Comparison of ENCODE assay signal across 16 mouse cellular contexts in the genomic region with DNA sequence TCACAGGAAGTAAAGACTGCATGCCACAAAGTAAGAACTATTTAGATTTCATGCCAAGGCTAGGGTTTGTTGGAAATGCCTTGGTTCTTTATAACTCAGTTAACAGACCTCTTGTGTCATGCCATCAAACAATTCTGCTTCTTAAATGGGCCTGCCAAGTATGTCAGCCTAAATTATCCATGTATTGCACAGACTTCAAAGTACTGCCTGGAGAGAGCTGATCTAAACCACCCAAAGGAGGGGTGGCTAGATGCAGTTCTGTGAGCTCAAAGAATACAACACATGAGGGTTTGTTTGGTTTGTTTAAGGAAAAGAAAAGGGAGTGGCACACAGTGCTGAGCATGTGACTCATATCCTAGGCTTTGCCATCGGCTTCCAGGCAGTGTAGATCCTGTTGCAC. TPM values are rescaled to one million over a fixed set of nuclear protein-coding genes. Genes with fewer than 3 reads are reported as not detected.
A peak's percentile ranks its signal among the peaks of the same experiment; 100 is the strongest.
DNase-seq lines count a peak whose midpoint lies in the region; ATAC-seq lines count a peak whose summit lies in the region.
"Had no signal": no experiment of that assay in that cellular context is flagged by ENCODE, and none has a peak within 500 bp of the region (broad histone marks: within the 10 kb centered on the region; RNA-seq: fewer than 3 reads in every experiment).

No protein-coding gene starts in this region.

- H3K9ac ChIP-seq in forebrain, embryonic 11.5 days (ENCODE audit: low read length): no peak overlapping the region
- H3K9ac ChIP-seq in embryonic facial prominence, embryonic 14.5 days (ENCODE audit: low read depth, low read length): no peak overlapping the region
- no peak overlapping the region for H3K9ac ChIP-seq in intestine, embryonic 16.5 days (ENCODE audit: low read depth, low read length)
- H3K9ac ChIP-seq: heart, embryonic 12.5 days; liver, embryonic 12.5 days had no signal

- H3K4me1 ChIP-seq in forebrain, embryonic 11.5 days (replicated peaks; ENCODE audit: control insufficient read depth, insufficient read depth, low read length): no peaks in the 10 kb centered on the region
- H3K4me1 ChIP-seq in forebrain, embryonic 10.5 days: no peaks in the 10 kb centered on the region
- H3K4me1 ChIP-seq in embryonic facial prominence, embryonic 14.5 days (ENCODE audit: control insufficient read depth, insufficient read depth, low read length): peaks cover 11% of the 10 kb centered on the region
- H3K4me1 ChIP-seq in intestine, embryonic 16.5 days (ENCODE audit: control insufficient read depth, insufficient read depth, low read length): no peaks in the 10 kb centered on the region
- H3K4me1 ChIP-seq: liver, embryonic 12.5 days had no signal

- 64% methylated on average over 1 of the region's 1 CpGs for WGBS in forebrain, embryonic 11.5 days
- 91% methylated on average over 1 of the region's 1 CpGs for WGBS in forebrain, embryonic 10.5 days
- 40% methylated on average over 1 of the region's 1 CpGs for WGBS in embryonic facial prominence, embryonic 14.5 days
- 52% methylated on average over 1 of the region's 1 CpGs for WGBS in intestine, embryonic 16.5 days

- DNase-seq in forebrain, embryonic 11.5 days (ENCODE audit: low spot score): no peak
- DNase-seq in forebrain, embryonic 10.5 days (ENCODE audit: extremely low spot score, low spot score): no peak
- DNase-seq in 3T3-L1 (ENCODE audit: low read depth, low spot score): peak; percentile 76
- peak; percentile 81 for DNase-seq in embryonic facial prominence, embryonic 14.5 days (ENCODE audit: low spot score)
- DNase-seq in T-cell, adult 2 months (ENCODE audit: low spot score): no peak
- DNase-seq in adrenal gland, adult (ENCODE audit: inconsistent age in 2 of 2, low spot score in 1 of 2): no peak
- DNase-seq: B cell, adult 2 months; cerebellum, postnatal 10 days; gastrocnemius, postnatal 10 days; kidney, adult 8-10 months had no signal

- ATAC-seq in forebrain, embryonic 11.5 days (replicated peaks; ENCODE audit: low FRiP score): peak; percentile 60; the same call in 1 of the 2 replicates
- ATAC-seq in embryonic facial prominence, embryonic 14.5 days (ENCODE audit: low read depth): peak; percentile 82
- ATAC-seq in intestine, embryonic 16.5 days: peak; percentile 52; the same call in 1 of the 2 replicates
- ATAC-seq in megakaryocyte-erythroid progenitor cell, adult 5-6 weeks (replicated peaks; ENCODE audit: low FRiP score, low TSS enrichment, poor library complexity, severe bottlenecking): no peak
- ATAC-seq: liver, embryonic 12.5 days had no signal

- H3K4me2 ChIP-seq in forebrain, embryonic 11.5 days (ENCODE audit: low read depth, low read length, severe bottlenecking): no peak overlapping the region
- no peak overlapping the region for H3K4me2 ChIP-seq in embryonic facial prominence, embryonic 14.5 days (ENCODE audit: low read depth, low read length)
- no peak overlapping the region for H3K4me2 ChIP-seq in intestine, embryonic 16.5 days (ENCODE audit: low read depth, low read length)
- H3K4me2 ChIP-seq: heart, embryonic 12.5 days; liver, embryonic 12.5 days had no signal

- H3K27ac ChIP-seq in forebrain, embryonic 11.5 days (ENCODE audit: low read depth, low read length): no peak overlapping the region
- no peak overlapping the region for H3K27ac ChIP-seq in forebrain, embryonic 10.5 days
- peak overlapping the region; percentile 30 for H3K27ac ChIP-seq in embryonic facial prominence, embryonic 14.5 days (replicated peaks; ENCODE audit: low read depth, low read length)
- H3K27ac ChIP-seq in intestine, embryonic 16.5 days (ENCODE audit: low read length): no peak overlapping the region
- H3K27ac ChIP-seq: liver, embryonic 12.5 days; macrophage had no signal

- H3K27me3 ChIP-seq in forebrain, embryonic 11.5 days (ENCODE audit: control insufficient read depth, insufficient read depth, low read length): no peaks in the 10 kb centered on the region
- no peaks in the 10 kb centered on the region for H3K27me3 ChIP-seq in forebrain, embryonic 10.5 days (ENCODE audit: poor library complexity, severe bottlenecking)
- H3K27me3 ChIP-seq in embryonic facial prominence, embryonic 14.5 days (replicated peaks; ENCODE audit: control insufficient read depth, insufficient read depth, low read length): no peaks in the 10 kb centered on the region
- no peaks in the 10 kb centered on the region for H3K27me3 ChIP-seq in intestine, embryonic 16.5 days (replicated peaks; ENCODE audit: control insufficient read depth, insufficient read depth, low read length)
- H3K27me3 ChIP-seq: heart, embryonic 12.5 days; liver, embryonic 12.5 days had no signal

- H3K4me3 ChIP-seq in forebrain, embryonic 11.5 days (ENCODE audit: low read depth, low read length): no peak overlapping the region
- H3K4me3 ChIP-seq in forebrain, embryonic 10.5 days: no peak overlapping the region
- no peak overlapping the region for H3K4me3 ChIP-seq in embryonic facial prominence, embryonic 14.5 days (ENCODE audit: low read depth, low read length)
- no peak overlapping the region for H3K4me3 ChIP-seq in intestine, embryonic 16.5 days (ENCODE audit: low read length)
- H3K4me3 ChIP-seq: heart, embryonic 12.5 days; liver, embryonic 12.5 days had no signal

- H3K36me3 ChIP-seq in forebrain, embryonic 11.5 days (ENCODE audit: control insufficient read depth, insufficient read depth, low read length): no peaks in the 10 kb centered on the region; the same call in 1 of the 2 replicates
- H3K36me3 ChIP-seq in forebrain, embryonic 10.5 days (replicated peaks): peaks cover 88% of the 10 kb centered on the region
- H3K36me3 ChIP-seq in embryonic facial prominence, embryonic 14.5 days (ENCODE audit: control insufficient read depth, insufficient read depth, low read length): peaks cover 56% of the 10 kb centered on the region
- peaks cover 3% of the 10 kb centered on the region; the same call in 1 of the 2 replicates for H3K36me3 ChIP-seq in intestine, embryonic 16.5 days (ENCODE audit: control insufficient read depth, insufficient read depth, low read length)

- H3K9me3 ChIP-seq in forebrain, embryonic 11.5 days (ENCODE audit: control insufficient read depth, low read length): no peaks in the 10 kb centered on the region
- H3K9me3 ChIP-seq in forebrain, embryonic 10.5 days: no peaks in the 10 kb centered on the region
- no peaks in the 10 kb centered on the region for H3K9me3 ChIP-seq in embryonic facial prominence, embryonic 14.5 days (ENCODE audit: control insufficient read depth, low read length)
- H3K9me3 ChIP-seq in intestine, embryonic 16.5 days (ENCODE audit: control insufficient read depth, low read length): no peaks in the 10 kb centered on the region
- H3K9me3 ChIP-seq: G1E; heart, embryonic 12.5 days; liver, embryonic 12.5 days had no signal

RNA-seq across cellular contexts. Expression of a gene that starts 40.6 kb away (rescaled TPM):
- 146 and 147 TPM in 2 replicates for polyA plus RNA-seq in forebrain, embryonic 11.5 days (2014; fragmentation: Nextera tagmentation; extraction: Ambion mirVana)
- polyA plus RNA-seq in forebrain, embryonic 10.5 days (2016; fragmentation: Nextera tagmentation; extraction: Ambion mirVana): 154 TPM in 2 replicates
- 122 and 145 TPM in 2 replicates for polyA plus RNA-seq in embryonic facial prominence, embryonic 14.5 days (2014; fragmentation: Nextera tagmentation; extraction: Ambion mirVana)
- polyA plus RNA-seq in intestine, embryonic 16.5 days (2015; fragmentation: Nextera tagmentation; extraction: Ambion mirVana): 172 and 182 TPM in 2 replicates
- total RNA-seq in megakaryocyte-erythroid progenitor cell, adult 5-6 weeks (2014; fragmentation: Nextera tagmentation): 116 and 137 TPM in 2 replicates
- total RNA-seq in megakaryocyte-erythroid progenitor cell, adult 5-6 weeks (2017): 107 and 111 TPM in 2 replicates

Comparison
In these comparisons a context has a peak if more than half of its experiments do, and no peak if none do; other contexts are left out.
1. DNase-seq: peak in 3T3-L1 (single experiment) and embryonic facial prominence, embryonic 14.5 days (single experiment); none in forebrain, embryonic 11.5 days (single experiment), forebrain, embryonic 10.5 days (single experiment), T-cell, adult 2 months (single experiment) and adrenal gland, adult (0 of 2).